Mouse (Mus musculus): ENCODE results near the gene Krt27. TPM values are rescaled to one million over a fixed set of nuclear protein-coding genes. Genes with fewer than 3 reads are reported as not detected.

Krt27 gene
- total and polyA plus RNA-seq, 3 experiments = not detected

DNA sequence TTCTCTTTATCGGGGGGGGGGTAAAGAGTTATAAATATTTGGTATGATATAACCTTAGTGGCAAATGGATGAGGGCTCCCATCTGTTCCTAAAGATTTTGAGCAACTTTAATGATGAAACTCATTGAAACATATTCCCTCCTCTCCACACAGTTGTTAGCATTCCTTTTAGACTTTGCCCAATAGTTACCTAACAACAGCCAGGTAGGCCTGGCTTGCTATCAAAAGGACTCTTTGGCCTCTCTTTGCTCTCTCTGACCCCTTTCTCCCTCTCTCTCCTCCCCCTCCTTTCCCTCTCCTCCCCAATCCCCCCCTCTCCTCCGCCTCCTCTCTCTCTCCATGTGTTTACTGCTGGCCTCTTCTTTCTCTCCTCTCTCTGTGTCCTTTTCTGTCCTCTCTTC is 36.3 kb downstream of the Krt27 start:
- Histone ChIP-seq H3K27me3 (replicated peaks) (peaks cover 47% of the 10 kb centered on the region), H3K79me2 (replicated peaks; ENCODE audit: control insufficient read depth, extremely low read depth, insufficient read depth, poor library complexity, severe bottlenecking) (no peaks in the 10 kb centered on the region), H3K9me3 (replicated peaks; ENCODE audit: low read length) (no peaks in the 10 kb centered on the region), H3K4me3 (replicated peaks in 1 of 3; ENCODE audit: low read depth in 2 of 3, low read length in 2 of 3, poor library complexity in 1 of 3) (no peak overlapping the region), H3K9ac (ENCODE audit: insufficient read depth, low read depth) (no peak overlapping the region), H3K4me1 (ENCODE audit: control insufficient read depth in 1 of 2, insufficient read depth in 2 of 2) (0 out of 4 replicates have a peak, but pooled peaks cover 0 to 2% of the 10 kb centered on the region in 2 experiments), H3K27ac (ENCODE audit: insufficient read depth, low read depth) (no peak overlapping the region), H3K4me2 (ENCODE audit: insufficient read depth, low read depth, poor library complexity, severe bottlenecking) (no peak overlapping the region), H3K36me3 (replicated peaks in 1 of 2; ENCODE audit: control insufficient read depth in 1 of 2, insufficient read depth in 1 of 2, low read length in 1 of 2) (no peaks in the 10 kb centered on the region)
- DNase-seq (ENCODE audit: extremely low read depth) = no peak
- dilution Hi-C loops (cut with MboI; ENCODE audit: extremely low pct_ligation_motif_present, extremely low pct_unique_long_range_greater_than_20kb, low sequenced_read_pairs) = no loop called here
- TF ChIP-seq JUND (conservative IDR thresholded peaks at IDR 0.05; ENCODE audit: low read depth, low read length) = no peak
- no peak for TF ChIP-seq TBP (conservative IDR thresholded peaks at IDR 0.05; ENCODE audit: low read depth, low read length)
- TF ChIP-seq CHD2 (IDR thresholded peaks at IDR 0.05; ENCODE audit: low read length) = no peak
- TF ChIP-seq ZNF384 (IDR thresholded peaks at IDR 0.05; ENCODE audit: low read depth, low read length) = no peak
- no peak for TF ChIP-seq HCFC1 (IDR thresholded peaks at IDR 0.05; ENCODE audit: low read depth, low read length)
- TF ChIP-seq NELFE (IDR thresholded peaks at IDR 0.05; ENCODE audit: low read depth, low read length) = no peak
- no peak for TF ChIP-seq PAX5 (IDR thresholded peaks at IDR 0.05; ENCODE audit: low read length)
- TF ChIP-seq UBTF (IDR thresholded peaks at IDR 0.05; ENCODE audit: low read depth, low read length) = no peak
- TF ChIP-seq BHLHE40 (IDR thresholded peaks at IDR 0.05; ENCODE audit: low read depth, low read length) = no peak
- no peak for TF ChIP-seq USF2 (conservative IDR thresholded peaks at IDR 0.05; ENCODE audit: low read depth, low read length)
- no peak for TF ChIP-seq POLR2AphosphoS2 (IDR thresholded peaks at IDR 0.05; ENCODE audit: low read depth, low read length)
- TF ChIP-seq IRF4 (IDR thresholded peaks at IDR 0.05; ENCODE audit: low read depth, low read length) = no peak
- TF ChIP-seq JUN (IDR thresholded peaks at IDR 0.05; ENCODE audit: insufficient read depth, low read depth, low read length) = no peak
- no peak for TF ChIP-seq TCF12 (IDR thresholded peaks at IDR 0.05; ENCODE audit: low read depth, low read length)
- no peak for TF ChIP-seq KAT2A (IDR thresholded peaks at IDR 0.05; ENCODE audit: insufficient replicate concordance, low read length)
- no peak for TF ChIP-seq MEF2A (IDR thresholded peaks at IDR 0.05; ENCODE audit: borderline replicate concordance, low read depth, low read length)
- TF ChIP-seq NRF1 (IDR thresholded peaks at IDR 0.05; ENCODE audit: low read depth, low read length) = no peak
- no peak for TF ChIP-seq ZKSCAN1 (IDR thresholded peaks at IDR 0.05; ENCODE audit: borderline replicate concordance, low read depth, low read length)
- no peak for TF ChIP-seq CTCF (conservative IDR thresholded peaks at IDR 0.05 in 1 of 2, IDR thresholded peaks at IDR 0.05 in 1 of 2; ENCODE audit: low read depth in 2 of 2, low read length in 2 of 2)
- no peak for TF ChIP-seq ELF1 (IDR thresholded peaks at IDR 0.05; ENCODE audit: low read depth, low read length)
- in situ Hi-C loops (cut with MboI; ENCODE audit: low pct_ligation_motif_present, low pct_unique_long_range_greater_than_20kb, low sequenced_read_pairs) = no loop called here

GRCm38 (mm10) chr11:99310882-99311281 is 40.0 kb downstream of the Krt27 start:
- peaks cover 8 to 12% of the 10 kb centered on the region in 2 experiments for H3K4me1 ChIP-seq (ENCODE audit: control insufficient read depth in 1 of 2, insufficient read depth in 2 of 2)
- no peaks in the 10 kb centered on the region for H3K36me3 ChIP-seq (replicated peaks in 1 of 2; ENCODE audit: control insufficient read depth in 1 of 2, insufficient read depth in 1 of 2, low read length in 1 of 2)
- TF ChIP-seq MXI1 (IDR thresholded peaks at IDR 0.05; ENCODE audit: low read depth, low read length) = no peak
- no peak for TF ChIP-seq USF2 (conservative IDR thresholded peaks at IDR 0.05; ENCODE audit: low read depth, low read length)
- no peak for TF ChIP-seq SIN3A (IDR thresholded peaks at IDR 0.05; ENCODE audit: low read length)
- peak; percentile 73 for TF ChIP-seq RAD21 (IDR thresholded peaks at IDR 0.05; ENCODE audit: low read depth, low read length)
- peak; percentile 64 to 83 for TF ChIP-seq CTCF (conservative IDR thresholded peaks at IDR 0.05 in 1 of 2, IDR thresholded peaks at IDR 0.05 in 1 of 2; ENCODE audit: low read depth in 2 of 2, low read length in 2 of 2)
- peak; percentile 99 for TF ChIP-seq ZNF384 (IDR thresholded peaks at IDR 0.05; ENCODE audit: low read depth, low read length)
- TF ChIP-seq SMC3 (IDR thresholded peaks at IDR 0.05; ENCODE audit: low read depth, low read length) = peak; percentile 54
- DNase-seq (ENCODE audit: extremely low read depth) = peak; percentile 67
- H3K9me3 ChIP-seq (replicated peaks; ENCODE audit: low read length) = no peaks in the 10 kb centered on the region
- dilution Hi-C loops (cut with MboI; ENCODE audit: extremely low pct_ligation_motif_present, extremely low pct_unique_long_range_greater_than_20kb, low sequenced_read_pairs) = no loop called here
- H3K79me2 ChIP-seq (replicated peaks; ENCODE audit: control insufficient read depth, extremely low read depth, insufficient read depth, poor library complexity, severe bottlenecking) = no peaks in the 10 kb centered on the region
- peaks cover 23% of the 10 kb centered on the region for H3K27me3 ChIP-seq (replicated peaks)
- no peak overlapping the region for H3K4me3 ChIP-seq (replicated peaks in 1 of 3; ENCODE audit: low read depth in 2 of 3, low read length in 2 of 3, poor library complexity in 1 of 3)
- in situ Hi-C loops (cut with MboI; ENCODE audit: low pct_ligation_motif_present, low pct_unique_long_range_greater_than_20kb, low sequenced_read_pairs) = no loop called here
- no peak overlapping the region for H3K9ac ChIP-seq (ENCODE audit: insufficient read depth, low read depth)
- H3K4me2 ChIP-seq (ENCODE audit: insufficient read depth, low read depth, poor library complexity, severe bottlenecking) = no peak overlapping the region
- no peak overlapping the region for H3K27ac ChIP-seq (ENCODE audit: insufficient read depth, low read depth)
